Mouse (Mus musculus) left cerebral cortex, postnatal 36 days (tissue): Measurements from ENCODE around the gene Wdr35. TPM values are rescaled to one million over a fixed set of nuclear protein-coding genes. Genes with fewer than 3 reads are reported as not detected.

Source experiments
- DNase-seq, 2 experiments: peaks; one replicate each; pipeline ENCODE4 v3.0.0; 2021 to 2022; ENCODE audit warnings: low spot score in 2 of 2, mixed read lengths in 1 of 2
- intact Hi-C: fragments of 180-260 bp; cut with DNase I; formaldehyde crosslinking; loops from one replicate; pipeline ENCODE4 v1.15.1; 2025
- total RNA-seq, 2 experiments: library from RNA; stranded (reverse); gene quantifications; 2 replicates each; pipeline ENCODE4 v1.2.3; 2021

The Wdr35 gene
- total RNA-seq, 2 experiments from 2014 or later: 38.8 to 47.1 TPM

DNA sequence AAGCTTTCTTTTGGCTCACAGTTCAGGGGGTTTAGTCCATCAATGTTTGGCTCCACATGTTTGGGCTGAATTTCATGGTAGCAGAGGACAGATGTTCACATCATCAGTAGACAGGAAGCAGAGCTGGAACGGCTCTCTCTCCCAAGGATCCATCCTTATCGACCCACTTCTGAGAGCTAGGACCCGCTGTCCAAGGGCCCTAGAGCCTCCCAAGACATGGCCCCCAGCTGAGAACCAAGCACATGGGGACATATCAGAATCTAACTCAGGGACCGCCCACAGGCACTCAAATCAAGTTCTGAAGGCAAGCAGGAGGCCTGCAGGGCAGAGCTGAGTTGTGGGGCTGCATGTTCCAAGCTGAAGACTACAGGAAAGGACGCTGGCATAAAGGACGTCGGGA lies 71.0 kb downstream of the Wdr35 start:
- no peak for DNase-seq
- intact Hi-C loops: no loop called here

DNA sequence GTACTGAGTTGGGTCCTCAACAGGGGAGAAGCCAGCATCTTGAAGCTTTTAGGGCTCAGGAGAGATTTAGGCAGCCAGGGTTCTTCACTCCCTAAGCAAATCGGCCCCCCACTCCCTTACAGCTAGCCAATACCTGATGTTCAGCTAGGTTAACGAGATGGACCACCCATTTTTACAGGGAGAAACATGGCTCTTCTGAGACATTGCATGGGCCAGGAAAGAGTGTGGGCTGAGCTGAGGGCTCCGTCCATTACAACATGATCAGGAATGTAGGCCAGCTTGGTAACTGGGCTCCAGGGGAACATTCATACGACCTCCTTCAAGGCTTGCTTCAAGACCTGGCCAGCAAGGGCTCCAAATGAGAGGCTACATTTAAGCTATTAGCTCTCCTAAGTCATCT lies 73.0 kb downstream of the Wdr35 start:
- DNase-seq: no peak
- intact Hi-C loops: no loop called here

DNA sequence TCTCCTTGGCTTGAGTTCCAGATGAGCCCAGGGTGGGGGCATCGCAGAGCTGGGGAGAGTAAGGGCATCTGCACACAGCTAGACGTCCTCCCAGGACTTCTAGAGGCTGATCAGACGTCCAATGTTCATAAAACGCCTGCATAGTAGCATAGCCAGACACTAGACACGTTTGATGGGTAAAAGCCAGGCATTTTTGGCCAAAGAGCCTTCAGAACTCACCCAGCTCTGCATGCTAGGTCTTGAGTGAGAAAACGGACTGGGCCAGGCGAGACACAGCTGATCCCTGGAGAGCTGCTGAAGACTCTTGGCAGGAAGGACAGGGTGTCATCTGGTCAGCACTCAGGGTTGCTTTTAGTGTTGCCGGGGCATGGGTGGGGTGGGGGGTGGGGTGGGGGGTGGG lies 74.4 kb downstream of the Wdr35 start:
- DNase-seq: no peak
- intact Hi-C loops: no loop called here

DNA sequence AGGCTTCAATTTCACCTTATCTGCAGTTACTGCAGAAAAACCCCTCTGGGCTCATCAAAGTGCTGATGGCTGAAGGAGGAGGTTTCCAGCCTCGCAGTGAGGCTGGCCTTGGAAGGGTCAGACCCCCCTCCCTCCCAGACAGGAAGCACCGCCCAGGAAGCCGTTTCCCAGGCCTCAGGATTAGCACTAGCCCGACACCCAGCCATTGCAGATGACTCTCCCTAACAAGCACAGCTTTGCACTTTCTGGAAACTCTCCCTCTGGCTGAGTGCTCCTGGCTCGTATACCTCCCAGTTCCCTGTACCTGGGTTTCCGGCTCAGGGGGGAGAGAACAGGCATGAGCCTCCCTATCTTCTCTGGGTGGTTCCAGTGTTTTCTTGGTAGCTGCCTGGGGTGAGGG lies 77.1 kb downstream of the Wdr35 start:
- DNase-seq: no peak
- intact Hi-C loops: loop anchor here (5.0 to 10.0 kb wide), 3 partner anchors 521 to 1486 kb away; partner anchors contain the start of gene Osr1

DNA sequence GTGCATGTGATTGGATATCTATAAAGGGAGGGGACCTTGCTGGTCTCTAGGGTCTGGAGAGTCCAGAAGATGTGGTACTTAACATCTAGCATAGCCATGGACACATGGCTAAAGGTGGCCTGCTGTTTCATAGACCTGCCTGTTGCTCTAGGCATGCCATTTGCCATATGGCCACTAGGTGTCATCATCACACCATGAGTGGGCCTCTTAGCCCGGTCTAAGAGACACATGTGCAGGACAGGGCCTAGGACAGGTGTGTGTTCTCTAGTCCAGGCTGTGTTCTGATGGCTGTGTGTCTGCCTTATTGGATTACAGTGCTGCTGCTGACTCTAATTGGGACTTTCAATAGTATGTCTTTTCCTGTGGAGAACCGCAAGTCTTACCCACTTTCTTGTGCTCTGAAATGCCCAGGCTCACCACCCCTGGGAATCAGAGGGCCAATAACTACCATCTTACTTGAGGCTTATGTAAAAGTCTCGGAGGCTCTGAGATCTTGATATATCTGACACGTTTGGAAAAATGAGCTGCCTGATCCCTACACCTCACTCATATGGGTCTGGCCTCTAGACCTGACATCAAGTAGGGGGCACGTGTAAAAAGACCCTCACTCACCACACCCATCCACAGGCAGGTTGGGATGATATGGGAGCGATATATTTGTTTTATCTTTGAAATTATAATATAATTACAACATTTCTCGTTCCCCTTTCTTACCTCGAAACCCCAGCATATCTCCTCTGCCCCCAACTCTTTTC lies 78.6 kb downstream of the Wdr35 start:
- intact Hi-C loops: loop anchor here (1.0 to 10.0 kb wide), 5 partner anchors 520 to 1537 kb away; partner anchors contain the start of gene Osr1
- DNase-seq: peak; percentile 63 to 80

DNA sequence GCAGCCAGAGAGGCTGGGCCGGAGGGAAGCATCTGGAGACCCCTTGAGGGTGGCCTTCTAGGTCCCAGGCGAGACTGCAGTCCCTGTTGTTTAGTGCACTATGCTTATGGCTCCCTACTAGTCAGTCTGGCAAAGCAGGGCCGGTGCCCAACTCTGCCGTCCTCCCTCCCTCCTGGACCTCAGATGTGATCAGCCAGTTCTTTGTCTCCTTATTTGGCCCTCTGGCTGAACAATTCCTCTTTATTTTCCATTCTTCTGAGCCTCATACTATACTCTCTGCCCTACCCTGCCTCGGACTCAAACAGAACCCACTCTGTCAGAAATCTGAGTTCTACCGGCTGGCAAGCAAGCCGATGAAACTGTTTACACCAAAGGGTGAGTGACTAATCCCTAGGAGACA lies 79.7 kb downstream of the Wdr35 start:
- intact Hi-C loops: loop anchor here (2.0 to 10.0 kb wide), 4 partner anchors 519 to 1484 kb away; partner anchors contain the start of gene Osr1
- DNase-seq: no peak

DNA sequence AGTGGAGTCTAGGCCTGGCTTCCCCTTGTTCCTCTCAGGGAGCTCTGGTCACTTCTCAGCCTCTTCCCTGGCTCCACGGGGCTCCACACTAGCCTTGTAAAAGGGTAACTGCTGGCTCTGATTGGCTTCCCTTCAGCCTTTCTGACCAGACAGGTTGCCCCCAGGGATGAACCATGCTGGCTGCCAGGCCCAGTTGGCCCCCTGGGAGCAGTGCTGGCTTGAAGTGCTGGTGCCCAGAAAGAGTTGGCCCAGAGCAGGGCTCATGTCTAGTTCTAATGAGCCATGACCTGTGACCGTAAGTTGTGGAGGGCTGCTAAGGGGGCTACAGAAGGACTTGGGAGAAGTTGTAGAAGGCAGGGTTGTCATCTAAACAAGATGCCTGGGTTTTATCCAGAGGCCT lies 80.3 kb downstream of the Wdr35 start:
- intact Hi-C loops: loop anchor here (5.0 to 10.0 kb wide), 3 partner anchors 518 to 1483 kb away; partner anchors contain the start of gene Osr1

DNA sequence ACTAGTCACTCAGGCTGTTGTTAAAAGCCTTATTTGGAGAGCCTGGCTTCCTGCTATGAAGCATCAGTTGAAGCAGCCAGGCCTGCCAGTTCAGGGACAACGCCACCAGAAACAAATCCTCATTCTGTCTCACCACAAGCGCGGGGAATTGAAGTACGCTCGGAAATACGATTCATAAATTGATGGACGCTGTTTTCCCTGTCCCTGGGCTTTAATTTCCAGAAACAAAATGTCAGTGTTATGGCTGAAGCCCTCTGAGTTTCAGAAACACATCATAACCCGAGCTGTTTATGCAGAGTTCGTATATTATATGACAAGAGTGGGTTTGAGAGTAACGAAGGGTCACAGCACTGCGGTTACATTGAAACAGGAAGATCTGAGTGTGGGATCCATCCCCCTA lies 81.6 kb downstream of the Wdr35 start:
- no peak for DNase-seq
- intact Hi-C loops: loop anchor here (10.0 kb wide), 1 partner anchor 1170 kb away; no protein-coding TSS in a partner anchor

More for the DNA sequence above, 80.3 kb downstream of the Wdr35 start:
- DNase-seq: no peak

DNA sequence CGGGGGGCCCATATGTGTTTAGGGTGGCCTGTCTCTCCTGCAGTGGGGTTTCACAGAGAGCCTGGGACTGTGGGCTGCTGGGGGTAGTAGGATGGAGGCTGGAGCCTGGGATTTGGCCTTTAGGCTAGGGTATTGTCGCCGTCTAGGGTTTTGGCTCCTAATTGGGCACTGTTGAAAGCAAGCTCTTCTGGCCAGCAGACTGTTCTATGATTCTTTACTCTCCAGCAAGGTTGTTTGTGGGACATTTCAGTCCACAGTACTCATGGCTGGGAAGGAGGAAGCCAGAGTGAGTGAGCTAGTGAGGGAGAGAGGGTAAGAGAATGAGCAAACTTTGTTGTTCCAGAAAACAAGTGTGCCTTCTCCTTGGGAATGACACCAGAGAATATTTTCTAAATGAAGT lies 85.8 kb downstream of the Wdr35 start:
- DNase-seq: no peak
- intact Hi-C loops: loop anchor here (10.0 kb wide), 1 partner anchor 1165 kb away; no protein-coding TSS in a partner anchor

DNA sequence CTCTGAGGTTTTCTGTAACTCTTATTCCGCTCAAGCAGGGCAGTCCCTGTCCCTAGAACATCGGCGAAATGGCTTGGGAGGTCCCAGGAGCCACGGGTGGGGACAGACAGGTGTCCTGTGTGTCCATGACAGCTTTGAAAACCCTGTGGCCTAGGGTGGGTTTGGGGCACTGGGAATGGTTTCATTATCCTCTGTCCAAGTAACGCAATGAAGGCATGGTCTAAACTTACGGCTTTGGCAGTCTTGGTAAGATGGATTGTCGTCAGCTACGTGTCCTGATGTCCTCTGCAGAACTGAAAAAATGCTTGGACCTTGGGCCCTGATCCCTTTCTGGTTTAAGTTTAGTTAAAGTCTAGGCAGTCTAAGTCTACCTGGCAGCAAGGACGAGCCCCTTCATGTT lies 86.3 kb downstream of the Wdr35 start:
- DNase-seq: no peak
- intact Hi-C loops: loop anchor here (10.0 kb wide), 1 partner anchor 1165 kb away; no protein-coding TSS in a partner anchor

DNA sequence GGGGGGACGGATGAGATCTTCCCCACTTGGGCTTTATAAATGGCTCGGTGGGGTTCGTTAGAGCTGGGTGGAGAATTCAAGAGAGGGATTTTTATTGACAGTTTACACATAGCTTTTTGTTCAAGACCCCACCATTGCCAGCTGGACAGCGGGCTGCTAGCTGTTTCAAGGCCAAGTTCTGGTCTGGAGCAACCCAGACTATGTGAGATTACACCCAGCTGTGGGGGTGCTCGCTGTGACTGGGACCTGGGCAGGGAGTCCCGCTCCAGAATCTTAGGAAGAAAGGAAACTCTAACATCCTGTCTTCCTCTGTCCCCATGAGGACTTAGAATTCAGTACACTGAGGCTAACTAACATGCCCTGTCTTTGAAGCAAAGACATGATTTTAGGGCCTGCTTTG lies 89.9 kb downstream of the Wdr35 start:
- intact Hi-C loops: no loop called here
- DNase-seq: no peak

DNA sequence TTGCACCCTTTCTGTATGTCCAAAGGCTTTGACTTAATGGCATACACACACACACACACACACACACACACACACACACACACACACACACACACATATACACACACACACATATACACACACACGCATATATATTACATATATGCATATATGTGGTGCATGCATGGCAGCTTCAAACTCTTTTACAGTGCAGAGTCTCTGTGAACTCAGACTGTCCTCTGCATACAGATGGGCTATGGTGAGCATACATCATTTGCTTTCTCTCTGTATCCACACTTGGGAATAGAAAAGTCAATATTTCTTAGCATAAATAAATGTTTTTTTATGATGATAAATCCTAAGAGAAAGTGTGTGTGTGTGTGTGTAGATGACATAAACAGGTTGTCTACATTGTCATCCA lies 97.4 kb downstream of the Wdr35 start:
- intact Hi-C loops: no loop called here
- no peak for DNase-seq

DNA sequence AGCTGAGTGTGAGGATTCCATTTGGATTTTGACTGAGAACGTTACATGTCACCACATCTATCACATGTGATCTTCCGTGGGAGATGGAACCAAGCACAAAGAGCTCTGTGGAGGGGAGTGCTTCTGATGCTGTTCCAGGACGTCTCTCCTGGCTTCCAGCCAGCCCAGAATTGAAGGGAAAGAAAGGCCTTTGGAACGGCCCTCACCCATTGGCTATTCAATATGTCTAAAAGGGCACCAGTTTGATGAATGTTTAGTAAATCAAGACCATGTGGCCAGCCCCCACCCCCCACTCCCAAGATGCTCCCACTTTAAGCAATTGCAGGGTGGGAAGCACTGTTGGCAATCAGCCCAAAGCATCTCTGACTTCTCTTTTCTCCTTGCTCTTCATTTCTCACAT lies 97.8 kb downstream of the Wdr35 start:
- intact Hi-C loops: no loop called here
- no peak for DNase-seq

DNA sequence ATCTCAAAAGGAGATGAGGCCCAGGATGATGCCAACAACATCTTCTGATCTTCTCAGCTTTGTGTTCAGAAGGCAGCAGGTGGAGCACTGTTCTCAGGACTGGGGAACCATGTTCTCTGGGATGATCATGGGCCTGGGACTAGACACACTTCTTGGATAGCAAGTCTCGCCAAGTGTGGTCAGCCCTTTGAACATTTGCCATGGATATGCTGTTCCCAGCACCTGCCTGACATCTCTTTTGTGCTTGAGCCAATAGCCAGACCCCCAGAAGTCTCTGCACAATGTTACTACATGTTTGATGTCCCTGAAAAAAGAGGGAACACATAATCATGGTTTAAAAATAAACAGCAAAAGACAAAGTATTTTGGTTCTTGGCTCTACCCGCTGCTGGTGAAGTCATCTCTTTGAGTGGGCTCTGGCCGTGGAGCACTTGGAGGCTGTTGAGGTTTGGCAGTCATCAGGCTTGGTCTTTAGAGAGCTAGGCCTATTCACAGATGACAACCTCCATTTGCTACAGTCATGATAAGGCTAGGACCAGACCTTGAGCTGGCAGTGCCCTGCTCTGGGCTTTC lies 103.9 kb downstream of the Wdr35 start:
- intact Hi-C loops: no loop called here
- no peak for DNase-seq

Other genes with a start within 250 kb of the Wdr35 start
- gene Sdc1, start 202.6 kb upstream of the Wdr35 start, total RNA-seq: 1 to 10 TPM; 1.4 to 1.6 TPM
- 100 to 1,000 TPM; 169 to 179 TPM for gene Laptm4a, start 52.2 kb upstream of the Wdr35 start, total RNA-seq
- gene Matn3, start 26.0 kb upstream of the Wdr35 start, total RNA-seq: not detected
- 1 to 10 TPM; 4.7 to 5.0 TPM for gene Ttc32, start 56.1 kb downstream of the Wdr35 start, total RNA-seq